Mouse (Mus musculus) hindbrain, embryonic 16.5 days (tissue): Measurements from ENCODE around the gene Klra2. TPM values are rescaled to one million over a fixed set of nuclear protein-coding genes. Genes with fewer than 3 reads are reported as not detected.
"Not testable (repeated sequence)": the region's sequence is repeated elsewhere in the genome, so short reads cannot be mapped to it uniquely, and the experiment has no call there.

Experiments used
- ATAC-seq: fragments of 200-750 bp; cut with Nextera tagmentation; 2 replicates; pipeline ENCODE4 v1.8.0; 2017; ENCODE audit warnings: moderate TSS enrichment, moderate library complexity
- H3K27ac ChIP-seq: fragments of 300-500 bp; sonication (generic); 2 replicates; pipeline ENCODE4 v1.5.1; 2014; ENCODE audit warnings: low read depth, mild to moderate bottlenecking, control low read depth, low read length, moderate library complexity
- H3K27me3 ChIP-seq: fragments of 300-500 bp; sonication (generic); replicated peaks from 2 replicates; pipeline ENCODE4 v1.6.1; 2014; ENCODE audit warnings: low read length; ENCODE audit not compliant: control insufficient read depth, insufficient read depth
- H3K36me3 ChIP-seq: fragments of 300-500 bp; sonication (generic); 2 replicates; pipeline ENCODE4 v1.6.1; 2014; ENCODE audit warnings: mild to moderate bottlenecking, low read length, moderate library complexity, mixed read lengths; ENCODE audit not compliant: control insufficient read depth, insufficient read depth
- H3K4me1 ChIP-seq: fragments of 300-500 bp; sonication (generic); 2 replicates; pipeline ENCODE4 v1.6.1; 2014; ENCODE audit warnings: low read depth, low read length; ENCODE audit not compliant: control insufficient read depth, insufficient read depth
- H3K4me2 ChIP-seq: fragments of 300-500 bp; sonication (generic); 2 replicates; pipeline ENCODE4 v1.6.1; 2014; ENCODE audit warnings: mild to moderate bottlenecking, low read length, control low read depth, moderate library complexity
- H3K4me3 ChIP-seq: fragments of 300-500 bp; sonication (generic); 2 replicates; pipeline ENCODE4 v1.5.1; 2014; ENCODE audit warnings: mild to moderate bottlenecking, low read length, control low read depth, moderate library complexity
- H3K9ac ChIP-seq: fragments of 300-500 bp; sonication (generic); 2 replicates; pipeline ENCODE4 v1.6.1; 2014; ENCODE audit warnings: low read depth, mild to moderate bottlenecking, control low read depth, low read length, moderate library complexity
- H3K9me3 ChIP-seq: fragments of 300-500 bp; sonication (generic); 2 replicates; pipeline ENCODE4 v1.6.1; 2014; ENCODE audit warnings: mild to moderate bottlenecking, low read length, moderate library complexity; ENCODE audit not compliant: control insufficient read depth
- WGBS: fragments of 180-500 bp; shearing (Covaris S2); extraction: QIAGEN DNeasy Blood & Tissue Kit; methylation state at CpG from one replicate; pipeline ENCODE4 v1.1.7; 2014; 5-methylcytosine and 5-hydroxymethylcytosine counted together
- polyA plus RNA-seq: library from polyadenylated mRNA; unstranded; fragments of >200 nt; fragmentation: Nextera tagmentation; extraction: Ambion mirVana; gene quantifications from 2 replicates; pipeline ENCODE4 v1.2.1, GENCODE M21; 2015

Gene Klra2
- 0.09 TPM in 1 of 2 replicates, not detected in the other for polyA plus RNA-seq

DNA sequence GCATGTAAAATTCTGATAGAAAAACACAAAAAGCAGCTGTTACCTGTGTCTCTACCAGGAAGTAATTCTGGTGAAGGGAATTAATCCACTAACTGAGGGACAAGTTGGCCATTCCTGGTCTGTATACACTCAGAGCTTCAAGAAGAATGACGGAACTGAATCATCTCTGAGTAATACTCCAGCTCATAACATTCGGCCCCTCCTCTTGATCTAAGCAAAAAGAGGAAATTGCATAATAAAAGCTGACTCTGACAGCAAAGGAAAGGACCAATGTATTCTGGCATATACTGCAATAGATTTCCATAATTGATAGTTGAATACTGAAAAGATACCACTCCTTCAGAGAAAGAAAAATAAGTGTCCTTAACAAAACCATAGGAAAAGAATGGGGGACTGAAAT is at the start of gene Klra2:
Gene Klra2 (minus strand): TSS at position 157 of the 400 bp plus-strand sequence.
- H3K27ac ChIP-seq: no peak within 1 kb of the TSS
- 0 out of 2 replicates have a peak, but pooled peaks cover 3% of the 10 kb centered on the region for H3K9me3 ChIP-seq
- H3K4me2 ChIP-seq: no peak within 1 kb of the TSS
- WGBS: 88% methylated on average over 2 of the region's 2 CpGs
- no peak within 1 kb of the TSS for H3K4me3 ChIP-seq
- H3K9ac ChIP-seq: no peak within 1 kb of the TSS
- H3K36me3 ChIP-seq: no peaks in the 10 kb centered on the region
- no peaks in the 10 kb centered on the region for H3K4me1 ChIP-seq
- no peak for ATAC-seq
- H3K27me3 ChIP-seq: no peaks in the 10 kb centered on the region

DNA sequence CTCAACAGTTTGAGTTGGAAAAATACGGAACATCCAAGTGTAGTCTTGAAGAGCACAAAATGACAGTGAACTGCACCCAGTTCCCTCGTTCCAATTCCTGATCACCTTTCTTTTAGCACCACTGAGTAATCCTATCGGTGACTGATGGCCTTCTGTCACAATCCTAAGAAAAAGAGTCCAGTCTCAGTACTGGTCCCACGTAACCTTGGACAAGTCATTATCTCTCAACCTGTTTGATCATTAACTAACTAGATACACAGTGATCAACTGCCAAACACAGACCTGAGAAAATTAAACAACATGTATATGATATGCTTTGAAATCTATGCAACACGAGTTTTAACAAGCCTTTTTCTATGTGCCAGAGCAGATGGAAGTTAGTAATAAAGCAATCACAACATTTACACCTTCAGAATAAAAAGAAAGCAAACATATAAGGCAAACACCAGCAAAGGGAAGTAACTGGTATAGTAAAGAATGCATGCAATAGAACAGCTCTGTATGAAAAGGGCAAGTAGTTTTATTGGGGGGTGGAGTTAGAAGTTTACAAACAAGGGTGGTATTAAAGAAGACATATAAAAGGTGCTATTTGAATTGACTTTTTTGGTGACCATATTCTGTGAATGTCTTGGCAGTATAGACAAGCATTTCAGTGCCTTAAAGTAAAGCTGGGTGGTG is 47.4 kb upstream of the Klra2 start:
- Histone ChIP-seq H3K4me2 (no peak overlapping the region), H3K27ac (no peak overlapping the region), H3K4me3 (no peak overlapping the region), H3K9me3 (no peaks in the 10 kb centered on the region), H3K4me1 (peaks cover 8% of the 10 kb centered on the region), H3K36me3 (no peaks in the 10 kb centered on the region), H3K27me3 (no peaks in the 10 kb centered on the region), H3K9ac (no peak overlapping the region)
- 84% methylated on average over 5 of the region's 5 CpGs for WGBS
- ATAC-seq: no peak

DNA sequence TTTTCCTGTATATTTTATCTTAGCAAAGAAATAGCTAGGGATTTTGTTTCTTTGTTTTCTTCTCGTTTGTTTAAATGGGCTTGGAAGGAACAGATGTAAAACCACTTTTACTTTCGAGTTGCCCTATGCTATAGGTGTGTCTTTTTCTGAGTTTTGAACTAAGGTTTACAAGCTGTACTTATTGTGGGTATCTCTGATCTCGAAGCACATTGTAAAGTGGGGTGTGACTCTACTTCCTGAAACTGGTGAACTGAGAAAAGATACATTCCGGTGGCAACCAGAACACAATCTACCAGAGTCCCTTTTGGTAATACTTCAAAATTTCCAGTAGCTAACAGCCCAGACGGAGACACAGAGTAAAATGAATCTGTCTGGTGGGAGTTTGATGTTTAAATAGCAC is 46.8 kb upstream of the Klra2 start:
- no peaks in the 10 kb centered on the region for H3K27me3 ChIP-seq
- ATAC-seq: no peak
- H3K27ac ChIP-seq: no peak overlapping the region
- H3K9ac ChIP-seq: no peak overlapping the region
- H3K4me3 ChIP-seq: no peak overlapping the region
- H3K9me3 ChIP-seq: no peaks in the 10 kb centered on the region
- H3K36me3 ChIP-seq: no peaks in the 10 kb centered on the region
- WGBS: 93% methylated on average over 5 of the region's 5 CpGs
- peaks cover 8% of the 10 kb centered on the region for H3K4me1 ChIP-seq
- no peak overlapping the region; the same call in 1 of the 2 replicates for H3K4me2 ChIP-seq

GRCm38 (mm10) chr6:131292991-131293788 is 46.0 kb upstream of the Klra2 start, which contains the start of gene Magohb:
Gene Magohb (minus strand): TSS chr6:131293244.
- Histone ChIP-seq H3K4me3 (peak within 1 kb of the TSS; percentile 59), H3K36me3 (no peaks in the 10 kb centered on the region), H3K4me1 (peaks cover 8% of the 10 kb centered on the region), H3K27ac (peak within 1 kb of the TSS; percentile 76), H3K4me2 (peak within 1 kb of the TSS; percentile 71), H3K27me3 (no peaks in the 10 kb centered on the region), H3K9ac (peak within 1 kb of the TSS; percentile 58), H3K9me3 (no peaks in the 10 kb centered on the region)
- ATAC-seq: peak; percentile 90
- 3% methylated on average over 50 of the region's 51 CpGs for WGBS

- peak overlapping the region; percentile 65 for H3K4me2 ChIP-seq
- H3K36me3 ChIP-seq: peaks cover 2% of the 10 kb centered on the region; the same call in 1 of the 2 replicates
- no peaks in the 10 kb centered on the region for H3K27me3 ChIP-seq
- peak; percentile 14; the same call in 1 of the 2 replicates for ATAC-seq
- H3K9me3 ChIP-seq: no peaks in the 10 kb centered on the region
- H3K4me1 ChIP-seq: peaks cover 8% of the 10 kb centered on the region
- peak overlapping the region; percentile 59 for H3K4me3 ChIP-seq
- H3K9ac ChIP-seq: peak overlapping the region; percentile 58
- WGBS: 23% methylated on average over 10 of the region's 10 CpGs
- no peak overlapping the region for H3K27ac ChIP-seq
Observed at GRCm38 (mm10) chr6:131292276-131292990, 45.3 kb upstream of the Klra2 start.

DNA sequence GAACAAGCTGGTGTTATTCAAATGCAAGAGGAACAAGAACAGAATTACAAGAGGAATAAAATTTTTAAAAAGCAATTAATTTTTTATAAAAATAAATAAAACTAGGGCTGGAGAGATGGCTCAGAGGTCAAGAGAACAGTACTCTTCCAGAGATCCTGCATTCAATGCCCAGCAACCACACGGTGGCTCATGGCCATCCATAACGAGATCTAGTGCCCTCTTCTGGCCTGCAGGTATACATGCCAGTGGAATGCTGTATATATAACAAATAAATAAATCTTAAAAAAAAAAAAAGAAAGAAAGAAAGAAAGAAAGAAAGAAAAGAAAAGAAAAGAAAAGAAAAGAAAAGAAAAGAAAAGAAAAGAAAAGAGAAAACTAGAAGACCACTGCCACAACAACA is 43.3 kb upstream of the Klra2 start:
- Histone ChIP-seq H3K27me3 (no peaks in the 10 kb centered on the region), H3K9ac (no peak overlapping the region), H3K9me3 (no peaks in the 10 kb centered on the region), H3K4me1 (peaks cover 8% of the 10 kb centered on the region), H3K27ac (no peak overlapping the region), H3K4me2 (no peak overlapping the region), H3K36me3 (peaks cover 2% of the 10 kb centered on the region; the same call in 1 of the 2 replicates), H3K4me3 (no peak overlapping the region)
- no peak for ATAC-seq
- WGBS: 10% methylated on average over 2 of the region's 2 CpGs

DNA sequence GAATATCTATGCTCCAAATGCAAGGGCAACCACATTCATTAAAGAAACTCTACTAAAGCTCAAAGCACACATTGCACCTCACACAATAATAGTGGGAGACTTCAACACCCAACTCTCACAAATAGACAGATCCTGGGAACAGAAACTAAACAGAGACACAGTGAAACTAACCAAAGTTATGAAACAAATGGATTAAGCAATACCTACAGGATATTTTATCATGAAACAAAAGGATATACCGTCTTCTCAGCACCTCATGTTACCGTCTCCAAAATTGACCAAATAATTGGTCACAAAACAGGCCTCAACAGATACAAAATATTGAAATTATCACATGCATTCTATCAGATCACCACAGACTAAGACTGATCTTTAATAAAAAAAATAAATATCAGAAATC is 31.0 kb upstream of the Klra2 start:
- not testable (repeated sequence) for ATAC-seq, H3K36me3 ChIP-seq, H3K4me1 ChIP-seq, H3K4me3 ChIP-seq, H3K27me3 ChIP-seq, H3K27ac ChIP-seq, H3K9ac ChIP-seq, H3K4me2 ChIP-seq, H3K9me3 ChIP-seq
- 96% methylated on average over 2 of the region's 2 CpGs for WGBS

GRCm38 (mm10) chr6:131276659-131277058 is 29.5 kb upstream of the Klra2 start:
- WGBS: 95% methylated on average over 4 of the region's 4 CpGs
- Histone ChIP-seq H3K9ac (no peak overlapping the region), H3K4me1 (no peaks in the 10 kb centered on the region), H3K4me2 (no peak overlapping the region), H3K27me3 (no peaks in the 10 kb centered on the region), H3K27ac (no peak overlapping the region), H3K9me3 (no peaks in the 10 kb centered on the region), H3K36me3 (0 out of 2 replicates have a peak, but pooled peaks cover 1% of the 10 kb centered on the region), H3K4me3 (no peak overlapping the region)
- ATAC-seq: no peak

GRCm38 (mm10) chr6:131272311-131272710 is 25.1 kb upstream of the Klra2 start:
- H3K4me1 ChIP-seq: no peaks in the 10 kb centered on the region
- ATAC-seq: no peak
- H3K4me3 ChIP-seq: no peak overlapping the region
- WGBS: 93% methylated on average over 1 of the region's 1 CpGs
- no peak overlapping the region for H3K4me2 ChIP-seq
- no peak overlapping the region for H3K27ac ChIP-seq
- H3K9me3 ChIP-seq: no peaks in the 10 kb centered on the region
- H3K27me3 ChIP-seq: no peaks in the 10 kb centered on the region
- no peak overlapping the region for H3K9ac ChIP-seq
- H3K36me3 ChIP-seq: no peaks in the 10 kb centered on the region
